Mouse (Mus musculus): ENCODE data around the gene Map4. TPM values are rescaled to one million over a fixed set of nuclear protein-coding genes. Genes with fewer than 3 reads are reported as not detected.
A peak's percentile ranks its signal among the peaks of the same experiment; 100 is the strongest.
"Not testable (repeated sequence)": the region's sequence is repeated elsewhere in the genome, so short reads cannot be mapped to it uniquely, and the experiment has no call there.

The Map4 gene
- polyA plus RNA-seq, 1 experiment from 2014 or later = 62.0 TPM

GRCm38 (mm10) chr9:110118249-110118648 lies 187.0 kb downstream of the Map4 start:
- Histone ChIP-seq H3K4me2 (peak overlapping the region; percentile 74), H3K27me3 (no peaks in the 10 kb centered on the region), H3K4me1 (peaks cover 25% of the 10 kb centered on the region), H3K4me3 (replicated peaks) (peak overlapping the region; percentile 80), H3K27ac (no peak overlapping the region; the same call in 1 of the 2 replicates), H3K9ac (peak overlapping the region; percentile 70), H3K9me3 (replicated peaks) (no peaks in the 10 kb centered on the region), H3K36me3 (peaks cover 19% of the 10 kb centered on the region)
- ATAC-seq (replicated peaks; ENCODE audit: low FRiP score) = no peak
- WGBS = 40% methylated on average over 1 of the region's 1 CpGs

GRCm38 (mm10) chr9:110121424-110121823 lies 190.2 kb downstream of the Map4 start:
- Histone ChIP-seq H3K9ac (no peak overlapping the region), H3K9me3 (replicated peaks) (no peaks in the 10 kb centered on the region), H3K27me3 (no peaks in the 10 kb centered on the region), H3K4me1 (peaks cover 16% of the 10 kb centered on the region), H3K36me3 (no peaks in the 10 kb centered on the region; the same call in 1 of the 2 replicates), H3K27ac (no peak overlapping the region), H3K4me2 (no peak overlapping the region), H3K4me3 (replicated peaks) (no peak overlapping the region)
- WGBS = 64% methylated on average over 4 of the region's 4 CpGs
- no peak for ATAC-seq (replicated peaks; ENCODE audit: low FRiP score)

GRCm38 (mm10) chr9:110123322-110123721 lies 192.1 kb downstream of the Map4 start:
- ATAC-seq (replicated peaks; ENCODE audit: low FRiP score) = no peak
- Histone ChIP-seq H3K4me3 (replicated peaks) (no peak overlapping the region), H3K9me3 (replicated peaks) (no peaks in the 10 kb centered on the region), H3K27me3 (no peaks in the 10 kb centered on the region), H3K9ac (no peak overlapping the region), H3K4me2 (no peak overlapping the region), H3K36me3 (no peaks in the 10 kb centered on the region; the same call in 1 of the 2 replicates), H3K4me1 (peaks cover 11% of the 10 kb centered on the region), H3K27ac (no peak overlapping the region)
- WGBS = 83% methylated on average over 2 of the region's 2 CpGs

GRCm38 (mm10) chr9:110124008-110124540 lies 192.8 kb downstream of the Map4 start:
- not testable (repeated sequence) for H3K4me3 ChIP-seq (replicated peaks); H3K9ac ChIP-seq; H3K36me3 ChIP-seq; H3K4me1 ChIP-seq; H3K4me2 ChIP-seq; ATAC-seq (replicated peaks; ENCODE audit: low FRiP score); H3K9me3 ChIP-seq (replicated peaks); H3K27me3 ChIP-seq; H3K27ac ChIP-seq
- WGBS = 69% methylated on average over 2 of the region's 2 CpGs

GRCm38 (mm10) chr9:110130896-110131524 lies 199.8 kb downstream of the Map4 start:
- Histone ChIP-seq H3K9ac (peak overlapping the region; percentile 67), H3K4me3 (replicated peaks) (peak overlapping the region; percentile 92), H3K4me1 (peaks cover 27% of the 10 kb centered on the region), H3K4me2 (peak overlapping the region; percentile 71), H3K9me3 (replicated peaks) (no peaks in the 10 kb centered on the region), H3K36me3 (peaks cover 22% of the 10 kb centered on the region), H3K27me3 (no peaks in the 10 kb centered on the region), H3K27ac (peak overlapping the region; percentile 96)
- ATAC-seq (replicated peaks; ENCODE audit: low FRiP score) = no peak
- WGBS = 15% methylated on average over 10 of the region's 10 CpGs

GRCm38 (mm10) chr9:110131525-110132197 lies 200.4 kb downstream of the Map4 start:
- Histone ChIP-seq H3K27ac (peak overlapping the region; percentile 96), H3K4me1 (peaks cover 27% of the 10 kb centered on the region), H3K4me2 (peak overlapping the region; percentile 71), H3K36me3 (peaks cover 28% of the 10 kb centered on the region), H3K27me3 (no peaks in the 10 kb centered on the region), H3K9me3 (replicated peaks) (no peaks in the 10 kb centered on the region), H3K9ac (peak overlapping the region; percentile 96), H3K4me3 (replicated peaks) (peak overlapping the region; percentile 92)
- under 1% methylated on average over 64 of the region's 64 CpGs for WGBS
- ATAC-seq (replicated peaks; ENCODE audit: low FRiP score) = peak; percentile 98

- H3K27me3 ChIP-seq = no peaks in the 10 kb centered on the region
- peak overlapping the region; percentile 96 for H3K9ac ChIP-seq
- peaks cover 34% of the 10 kb centered on the region for H3K36me3 ChIP-seq
- ATAC-seq (replicated peaks; ENCODE audit: low FRiP score) = peak; percentile 65
- peak overlapping the region; percentile 96 for H3K27ac ChIP-seq
- peaks cover 27% of the 10 kb centered on the region for H3K4me1 ChIP-seq
- no peaks in the 10 kb centered on the region for H3K9me3 ChIP-seq (replicated peaks)
- WGBS = 0% methylated on average over 26 of the region's 38 CpGs
- peak overlapping the region; percentile 92 for H3K4me3 ChIP-seq (replicated peaks)
- peak overlapping the region; percentile 71 for H3K4me2 ChIP-seq
These were observed 200.9 kb downstream of the Map4 start for GRCm38 (mm10) chr9:110132201-110132605.

GRCm38 (mm10) chr9:110132921-110133320 lies 201.7 kb downstream of the Map4 start:
- 51% methylated on average over 6 of the region's 6 CpGs for WGBS
- Histone ChIP-seq H3K4me3 (replicated peaks) (peak overlapping the region; percentile 92), H3K27ac (no peak overlapping the region), H3K9me3 (replicated peaks) (no peaks in the 10 kb centered on the region), H3K4me2 (peak overlapping the region; percentile 71), H3K4me1 (peaks cover 27% of the 10 kb centered on the region), H3K9ac (peak overlapping the region; percentile 96; the same call in 1 of the 2 replicates), H3K36me3 (peaks cover 39% of the 10 kb centered on the region), H3K27me3 (no peaks in the 10 kb centered on the region)
- ATAC-seq (replicated peaks; ENCODE audit: low FRiP score) = no peak

Small RNA genes within 50 kb of the gene (microRNA-seq; reads per million reads assigned to microRNA genes)
- gene Mir7089 = 1.0 reads per million

Other genes with a start within 250 kb of the Map4 start
- gene Fbxw18, start 228.8 kb upstream of the Map4 start, polyA plus RNA-seq (2015; fragmentation: Nextera tagmentation; extraction: Ambion mirVana) = 0.10 TPM in 1 of 2 replicates, not detected in the other
- gene Fbxw26, start 185.4 kb upstream of the Map4 start, polyA plus RNA-seq (2015; fragmentation: Nextera tagmentation; extraction: Ambion mirVana) = not detected in 2 replicates
- not detected in 2 replicates for gene Fbxw27, start 140.8 kb upstream of the Map4 start, polyA plus RNA-seq (2015; fragmentation: Nextera tagmentation; extraction: Ambion mirVana)
- 14.2 and 14.3 TPM in 2 replicates for gene Spink8, start 119.2 kb upstream of the Map4 start, polyA plus RNA-seq (2015; fragmentation: Nextera tagmentation; extraction: Ambion mirVana)
- gene Nme6, start 98.7 kb upstream of the Map4 start, polyA plus RNA-seq (2015; fragmentation: Nextera tagmentation; extraction: Ambion mirVana) = 70.2 and 78.4 TPM in 2 replicates
- 3.1 and 4.5 TPM in 2 replicates for gene Camp, start 81.8 kb upstream of the Map4 start, polyA plus RNA-seq (2015; fragmentation: Nextera tagmentation; extraction: Ambion mirVana)
- 26.3 and 29.5 TPM in 2 replicates for gene Cdc25a, start 55.9 kb upstream of the Map4 start, polyA plus RNA-seq (2015; fragmentation: Nextera tagmentation; extraction: Ambion mirVana)
- gene Smarcc1, start 186.2 kb downstream of the Map4 start, polyA plus RNA-seq (2015; fragmentation: Nextera tagmentation; extraction: Ambion mirVana) = 137 and 138 TPM in 2 replicates
- 136 and 138 TPM in 2 replicates for gene Dhx30, start 186.4 kb downstream of the Map4 start, polyA plus RNA-seq (2015; fragmentation: Nextera tagmentation; extraction: Ambion mirVana)

Data from kidney, embryonic 15.5 days (tissue).